Mouse (Mus musculus): ENCODE data around the gene Tead4. TPM values are rescaled to one million over a fixed set of nuclear protein-coding genes. Genes with fewer than 3 reads are reported as not detected.

The Tead4 gene
- polyA plus RNA-seq, 1 experiment from 2014 or later: 0.28 TPM

DNA sequence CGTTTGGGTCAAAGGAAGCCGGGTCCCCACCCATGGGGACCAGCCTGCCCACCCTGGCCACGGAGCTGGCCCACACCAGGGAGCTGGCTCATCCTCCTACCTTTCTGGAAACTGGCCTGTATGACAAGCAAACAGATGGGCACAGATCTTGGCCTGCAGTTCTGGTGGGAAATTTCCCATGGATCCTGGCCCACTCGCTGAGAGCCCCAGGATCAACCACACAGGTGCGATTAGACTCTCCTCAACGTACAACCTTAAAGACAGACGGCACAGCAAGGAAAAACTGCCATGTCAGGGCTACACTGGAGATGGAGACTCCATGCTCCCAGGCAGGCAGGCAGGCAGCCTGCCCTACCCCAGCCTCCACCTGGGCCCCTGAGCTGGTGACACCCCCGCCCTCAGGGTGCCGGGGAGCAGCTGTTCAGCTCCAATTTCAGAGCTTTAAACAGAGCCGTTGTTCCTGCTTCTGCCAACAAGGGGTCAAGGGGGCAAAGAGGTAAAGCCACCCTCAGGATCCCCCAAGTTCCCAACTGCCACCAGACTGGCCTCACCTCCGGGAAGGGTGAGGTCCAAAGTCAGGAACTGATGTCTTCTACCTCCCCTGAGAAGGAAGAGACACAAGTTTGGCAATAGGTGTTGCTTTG, 3.8 kb downstream of the Tead4 start:
- WGBS (ENCODE audit: insufficient replicate concordance): 41% methylated on average over 11 of the region's 11 CpGs
- H3K4me1 ChIP-seq (ENCODE audit: insufficient read depth): peaks cover 4% of the 10 kb centered on the region; the same call in 1 of the 2 replicates
- peaks cover 40% of the 10 kb centered on the region for H3K27me3 ChIP-seq (ENCODE audit: insufficient read depth, low read length)
- no peak for TF ChIP-seq CTCF (IDR thresholded peaks at IDR 0.05; ENCODE audit: low read depth)
- TF ChIP-seq EP300 (IDR thresholded peaks at IDR 0.05; ENCODE audit: low read depth): no peak
- H3K9me3 ChIP-seq (ENCODE audit: low read length): no peaks in the 10 kb centered on the region
- no peak overlapping the region for H3K4me2 ChIP-seq (ENCODE audit: low read depth, low read length)
- no peak overlapping the region for H3K27ac ChIP-seq (ENCODE audit: low read depth)
- H3K9ac ChIP-seq (replicated peaks): no peak overlapping the region
- no peaks in the 10 kb centered on the region for H3K36me3 ChIP-seq (replicated peaks; ENCODE audit: insufficient read depth, low read length)
- no peak for DNase-seq
- no peak overlapping the region for H3K4me3 ChIP-seq (ENCODE audit: low read depth, low read length)
- no peak for ATAC-seq

- DNase-seq (peak; percentile 35), ATAC-seq (peak; percentile 42)
- Histone ChIP-seq H3K9me3 (ENCODE audit: low read length) (no peaks in the 10 kb centered on the region), H3K27me3 (ENCODE audit: insufficient read depth, low read length) (peaks cover 34% of the 10 kb centered on the region), H3K27ac (ENCODE audit: low read depth) (no peak overlapping the region; the same call in 1 of the 2 replicates), H3K9ac (replicated peaks) (no peak overlapping the region), H3K4me3 (ENCODE audit: low read depth, low read length) (no peak overlapping the region), H3K36me3 (replicated peaks; ENCODE audit: insufficient read depth, low read length) (no peaks in the 10 kb centered on the region), H3K4me1 (ENCODE audit: insufficient read depth) (peaks cover under 1% of the 10 kb centered on the region; the same call in 1 of the 2 replicates), H3K4me2 (ENCODE audit: low read depth, low read length) (no peak overlapping the region)
- no peak for TF ChIP-seq CTCF (IDR thresholded peaks at IDR 0.05; ENCODE audit: low read depth)
- no peak for TF ChIP-seq EP300 (IDR thresholded peaks at IDR 0.05; ENCODE audit: low read depth)
- 35% methylated on average over 6 of the region's 6 CpGs for WGBS (ENCODE audit: insufficient replicate concordance)
Observed at GRCm38 (mm10) chr6:128295876-128296749, 4.5 kb downstream of the Tead4 start.

DNA sequence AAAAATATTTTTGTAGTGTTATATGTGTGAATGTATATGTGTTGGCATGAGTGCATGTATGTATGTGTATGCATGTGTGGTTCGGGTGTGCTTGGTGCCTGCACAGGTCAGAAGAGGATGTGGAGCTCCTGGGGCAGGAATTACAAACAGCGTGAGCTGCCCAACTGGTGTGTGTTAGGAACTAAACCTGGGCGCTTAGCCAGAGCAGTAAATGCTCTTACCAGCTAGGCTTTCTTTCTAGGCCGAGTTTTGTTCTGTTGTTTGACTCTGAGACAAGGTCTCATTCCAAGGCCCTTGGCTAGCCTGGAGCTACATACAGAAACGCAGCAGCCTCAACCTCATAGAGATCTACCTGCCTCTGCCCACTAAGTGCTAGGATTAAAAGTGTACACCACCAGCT, 9.3 kb downstream of the Tead4 start:
- no peak overlapping the region for H3K4me2 ChIP-seq (ENCODE audit: low read depth, low read length)
- 0 out of 2 replicates have a peak, but pooled peaks cover 5% of the 10 kb centered on the region for H3K27me3 ChIP-seq (ENCODE audit: insufficient read depth, low read length)
- ATAC-seq: no peak
- peaks cover under 1% of the 10 kb centered on the region; the same call in 1 of the 2 replicates for H3K4me1 ChIP-seq (ENCODE audit: insufficient read depth)
- H3K36me3 ChIP-seq (replicated peaks; ENCODE audit: insufficient read depth, low read length): no peaks in the 10 kb centered on the region
- no peak overlapping the region for H3K4me3 ChIP-seq (ENCODE audit: low read depth, low read length)
- no peaks in the 10 kb centered on the region for H3K9me3 ChIP-seq (ENCODE audit: low read length)
- TF ChIP-seq CTCF (IDR thresholded peaks at IDR 0.05; ENCODE audit: low read depth) (no peak), EP300 (IDR thresholded peaks at IDR 0.05; ENCODE audit: low read depth) (no peak)
- WGBS (ENCODE audit: insufficient replicate concordance): 81% methylated on average over 5 of the region's 5 CpGs
- no peak overlapping the region for H3K27ac ChIP-seq (ENCODE audit: low read depth)
- no peak for DNase-seq
- H3K9ac ChIP-seq (replicated peaks): no peak overlapping the region

DNA sequence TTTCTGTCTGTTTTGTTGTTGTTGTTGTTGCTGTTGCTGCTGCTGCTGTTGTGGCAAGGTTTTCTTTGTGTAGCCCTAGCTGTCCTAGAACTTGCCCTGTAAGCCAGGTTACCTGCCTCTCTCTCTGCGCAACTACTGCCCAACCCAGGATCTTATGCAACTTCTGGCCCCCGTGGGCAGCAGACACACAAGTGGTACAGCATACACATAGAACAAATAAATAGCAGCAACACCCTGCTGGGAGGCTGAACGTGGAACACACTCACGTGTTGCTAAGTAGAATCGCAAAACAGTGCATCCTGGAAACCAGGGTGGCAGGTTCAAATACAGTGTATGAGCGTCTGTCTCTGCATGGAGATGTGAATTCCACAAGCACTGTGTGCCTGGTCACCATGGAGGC, 11.9 kb downstream of the Tead4 start:
- Histone ChIP-seq H3K4me1 (ENCODE audit: insufficient read depth) (peaks cover 3% of the 10 kb centered on the region; the same call in 1 of the 2 replicates), H3K9ac (replicated peaks) (no peak overlapping the region), H3K27me3 (ENCODE audit: insufficient read depth, low read length) (no peaks in the 10 kb centered on the region), H3K27ac (ENCODE audit: low read depth) (no peak overlapping the region), H3K36me3 (replicated peaks; ENCODE audit: insufficient read depth, low read length) (no peaks in the 10 kb centered on the region), H3K4me3 (ENCODE audit: low read depth, low read length) (no peak overlapping the region), H3K4me2 (ENCODE audit: low read depth, low read length) (no peak overlapping the region), H3K9me3 (ENCODE audit: low read length) (no peaks in the 10 kb centered on the region)
- no peak for DNase-seq
- WGBS (ENCODE audit: insufficient replicate concordance): 75% methylated on average over 6 of the region's 6 CpGs
- ATAC-seq: no peak
- TF ChIP-seq CTCF (IDR thresholded peaks at IDR 0.05; ENCODE audit: low read depth) (no peak), EP300 (IDR thresholded peaks at IDR 0.05; ENCODE audit: low read depth) (no peak)

DNA sequence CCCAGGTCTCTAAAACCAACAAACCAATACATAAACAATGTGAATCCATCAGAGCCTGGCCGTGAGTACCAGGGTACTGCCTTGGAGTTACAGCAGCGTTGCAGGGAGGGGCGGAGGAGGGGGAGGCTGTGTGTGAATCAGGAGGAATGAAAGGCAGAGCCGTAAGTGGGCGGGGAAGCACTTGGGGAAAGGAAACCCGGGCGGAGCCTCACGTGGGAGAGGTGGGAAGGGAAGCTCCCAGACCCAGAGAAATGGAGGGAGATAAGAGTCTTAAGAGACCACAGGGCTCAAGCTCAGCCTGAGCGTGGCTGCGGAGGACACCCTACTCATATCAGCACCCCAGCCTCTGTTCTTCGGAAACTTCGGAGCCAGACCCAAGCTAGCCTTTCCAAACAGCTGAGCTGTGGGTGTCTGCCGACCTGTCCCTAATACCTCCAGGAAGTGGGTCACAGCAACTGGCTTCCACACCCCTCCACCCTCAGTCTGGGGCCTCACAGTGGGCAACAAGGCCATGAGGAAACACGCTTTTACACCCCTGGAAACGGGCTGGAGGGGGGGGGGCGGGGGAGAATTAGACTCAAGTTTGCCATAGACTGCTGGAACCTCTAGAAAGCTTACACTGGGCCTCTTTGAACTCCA, 14.7 kb downstream of the Tead4 start:
- 0 out of 2 replicates have a peak overlapping the region, but pooled peaks have one; percentile 30 for H3K9ac ChIP-seq (replicated peaks)
- H3K36me3 ChIP-seq (replicated peaks; ENCODE audit: insufficient read depth, low read length): no peaks in the 10 kb centered on the region
- peaks cover 3% of the 10 kb centered on the region; the same call in 1 of the 2 replicates for H3K4me1 ChIP-seq (ENCODE audit: insufficient read depth)
- no peak for TF ChIP-seq EP300 (IDR thresholded peaks at IDR 0.05; ENCODE audit: low read depth)
- TF ChIP-seq CTCF (IDR thresholded peaks at IDR 0.05; ENCODE audit: low read depth): no peak
- H3K27me3 ChIP-seq (ENCODE audit: insufficient read depth, low read length): no peaks in the 10 kb centered on the region
- WGBS (ENCODE audit: insufficient replicate concordance): 6% methylated on average over 16 of the region's 16 CpGs
- peak; percentile 50; the same call in 1 of the 2 replicates for ATAC-seq
- peak; percentile 42 for DNase-seq
- H3K4me2 ChIP-seq (ENCODE audit: low read depth, low read length): peak overlapping the region; percentile 70
- H3K4me3 ChIP-seq (ENCODE audit: low read depth, low read length): 0 out of 2 replicates have a peak overlapping the region, but pooled peaks have one; percentile 17
- H3K27ac ChIP-seq (ENCODE audit: low read depth): no peak overlapping the region
- H3K9me3 ChIP-seq (ENCODE audit: low read length): no peaks in the 10 kb centered on the region

GRCm38 (mm10) chr6:128282126-128282525, 18.5 kb downstream of the Tead4 start:
- no peaks in the 10 kb centered on the region for H3K36me3 ChIP-seq (replicated peaks; ENCODE audit: insufficient read depth, low read length)
- no peak for ATAC-seq
- H3K9me3 ChIP-seq (ENCODE audit: low read length): no peaks in the 10 kb centered on the region
- H3K4me1 ChIP-seq (ENCODE audit: insufficient read depth): peaks cover 11% of the 10 kb centered on the region; the same call in 1 of the 2 replicates
- H3K4me3 ChIP-seq (ENCODE audit: low read depth, low read length): no peak overlapping the region
- no peak overlapping the region for H3K4me2 ChIP-seq (ENCODE audit: low read depth, low read length)
- no peaks in the 10 kb centered on the region for H3K27me3 ChIP-seq (ENCODE audit: insufficient read depth, low read length)
- H3K27ac ChIP-seq (ENCODE audit: low read depth): no peak overlapping the region
- no peak for DNase-seq
- TF ChIP-seq EP300 (IDR thresholded peaks at IDR 0.05; ENCODE audit: low read depth) (no peak), CTCF (IDR thresholded peaks at IDR 0.05; ENCODE audit: low read depth) (no peak)
- H3K9ac ChIP-seq (replicated peaks): no peak overlapping the region
- 76% methylated on average over 3 of the region's 3 CpGs for WGBS (ENCODE audit: insufficient replicate concordance)

Measured in liver, postnatal 0 days (tissue).